Mouse (Mus musculus): ENCODE measurements at regions not wholly inside any gene's neighbourhood (a gene's known extent, or its start where the extent isn't known, plus 50 kb on each side); places are given as distances from the start of the nearest gene placed in this dataset.

DNA sequence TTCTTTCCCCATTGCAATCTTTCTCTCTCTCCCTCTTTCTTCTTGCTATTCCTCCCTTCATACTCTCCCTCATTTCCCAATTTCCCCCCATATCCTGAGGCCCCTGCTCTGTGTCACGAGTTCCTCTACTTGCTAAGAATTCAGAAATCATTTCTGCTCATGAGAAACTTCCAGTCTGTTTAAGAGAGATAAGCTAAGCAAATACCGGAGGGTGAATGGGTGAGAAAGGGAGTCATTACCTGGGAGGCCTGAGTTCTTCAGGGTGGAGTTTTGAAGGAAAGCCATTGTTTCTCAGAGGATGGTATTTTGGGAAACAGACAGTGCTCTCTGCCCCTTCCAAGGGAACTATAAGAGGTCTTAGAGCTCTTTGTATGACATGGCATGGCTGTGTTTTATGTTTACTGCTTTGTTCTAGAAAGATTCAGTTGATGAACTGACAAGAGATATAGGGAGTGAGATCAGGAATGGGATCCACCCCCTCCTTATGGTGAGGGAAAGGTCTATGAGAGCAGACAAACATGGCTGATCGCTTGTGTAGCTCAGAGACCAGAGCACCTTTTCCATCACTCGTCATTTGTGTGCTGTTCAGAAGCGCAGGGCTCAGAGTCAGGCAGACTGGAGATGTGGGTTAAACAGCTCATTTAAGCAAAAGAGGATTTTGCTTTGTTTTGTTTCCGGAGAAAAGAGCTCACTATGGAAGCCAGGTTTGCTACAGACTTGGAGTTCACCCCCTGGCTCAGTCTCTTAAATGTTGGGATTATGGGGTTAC, 1361.0 kb upstream of the A1bg start:
- TF ChIP-seq CTCF (IDR thresholded peaks at IDR 0.05; ENCODE audit: low read depth) (no peak), EP300 (IDR thresholded peaks at IDR 0.05; ENCODE audit: low read depth) (no peak)
